Mouse (Mus musculus) ES-E14 (cell line): ENCODE results near the gene Cnfn. TPM values are rescaled to one million over a fixed set of nuclear protein-coding genes. Genes with fewer than 3 reads are reported as not detected.

Experiments
- DNase-seq: peaks from one replicate; pipeline ENCODE4 v3.0.0-alpha.2; 2013; ENCODE audit warnings: low read depth, low spot score
- H3K27ac ChIP-seq: 2 replicates; pipeline ENCODE4 v1.5.1; 2012; ENCODE audit warnings: low read depth, mild to moderate bottlenecking, low read length, moderate library complexity, mixed read lengths; ENCODE audit not compliant: poor library complexity, insufficient read depth, severe bottlenecking
- H3K36me3 ChIP-seq: 2 replicates; pipeline ENCODE4 v1.6.1; 2012; ENCODE audit warnings: mild to moderate bottlenecking, low read length, moderate library complexity, mixed read lengths; ENCODE audit not compliant: control insufficient read depth, poor library complexity, insufficient read depth, severe bottlenecking
- H3K4me1 ChIP-seq, 2 experiments: fragments of 150-350 bp in 1 of 2; sonication (generic) in 1 of 2; 2 replicates each; pipeline ENCODE4 v1.6.1; 2012; ENCODE audit warnings: low read length in 2 of 2, mild to moderate bottlenecking in 1 of 2, mixed read lengths in 1 of 2; ENCODE audit not compliant: control insufficient read depth in 2 of 2, insufficient read depth in 2 of 2, poor library complexity in 1 of 2
- H3K4me3 ChIP-seq, 2 experiments: fragments of 150-350 bp in 1 of 2; sonication (generic) in 1 of 2; 2 replicates each; pipeline ENCODE4 v1.5.1; 2012; ENCODE audit warnings: low read length in 2 of 2, low read depth in 1 of 2, mild to moderate bottlenecking in 1 of 2, mixed read lengths in 1 of 2; ENCODE audit not compliant: insufficient read depth in 1 of 2, poor library complexity in 1 of 2, severe bottlenecking in 1 of 2
- H3K9ac ChIP-seq: 2 replicates; pipeline ENCODE4 v1.6.1; 2012; ENCODE audit warnings: low read depth, mild to moderate bottlenecking, low read length, mixed read lengths; ENCODE audit not compliant: poor library complexity, insufficient read depth, severe bottlenecking
- H3K9me3 ChIP-seq: fragments of 150-350 bp; sonication (generic); 2 replicates; pipeline ENCODE4 v1.6.1; 2012; ENCODE audit warnings: low read depth, mild to moderate bottlenecking, low read length; ENCODE audit not compliant: control insufficient read depth, insufficient read depth
- CHD2 ChIP-seq: IDR thresholded peaks from 2 replicates; pipeline ENCODE4 v1.6.1; 2014; ENCODE audit warnings: mild to moderate bottlenecking, low read depth, low read length, inconsistent platforms
- HCFC1 ChIP-seq: IDR thresholded peaks from 2 replicates; pipeline ENCODE4 v1.6.1; 2012; ENCODE audit warnings: low read length, inconsistent platforms, borderline replicate concordance; ENCODE audit not compliant: insufficient read depth
- MAFK ChIP-seq: IDR thresholded peaks from 2 replicates; pipeline ENCODE4 v1.6.1; 2014; ENCODE audit warnings: mild to moderate bottlenecking, low read depth, low read length, inconsistent platforms; ENCODE audit not compliant: insufficient read depth
- ZC3H11A ChIP-seq: IDR thresholded peaks from 2 replicates; pipeline ENCODE4 v1.6.1; 2012; ENCODE audit warnings: low read depth, mild to moderate bottlenecking, inconsistent platforms, low read length, borderline replicate concordance
- ZNF384 ChIP-seq: IDR thresholded peaks from 2 replicates; pipeline ENCODE4 v1.6.1; 2012; ENCODE audit warnings: low read depth, low read length, inconsistent platforms
- in situ Hi-C, 2 experiments: fragments of 600-800 bp; cut with MboI; formaldehyde crosslinking; loops; one replicate each; pipeline ENCODE4 v1.15.1; 2025; ENCODE audit warnings: low sequenced_read_pairs in 2 of 2, inconsistent platforms in 1 of 2; ENCODE audit not compliant: unreplicated experiment in 2 of 2
- total RNA-seq: library from RNA; depleted of rRNA; stranded (reverse); fragments of 300-350 nt; gene quantifications from 2 replicates; pipeline ENCODE4 v1.2.3, GENCODE M21; 2012

Gene Cnfn
- total RNA-seq, 1 experiment = not detected

GRCm38 (mm10) chr7:25378181-25379100 lies 8.9 kb upstream of the Cnfn start:
- Histone ChIP-seq H3K36me3 (no peaks in the 10 kb centered on the region; the same call in 1 of the 2 replicates), H3K9me3 (no peaks in the 10 kb centered on the region), H3K27ac (no peak overlapping the region), H3K4me3 (no peak overlapping the region), H3K4me1 (peaks cover 0 to 16% of the 10 kb centered on the region in 2 experiments; a peak in 2 of 4 replicates), H3K9ac (no peak overlapping the region)
- TF ChIP-seq ZNF384 (no peak), CHD2 (no peak)
- in situ Hi-C loops = no loop called here
- DNase-seq = no peak

GRCm38 (mm10) chr7:25377100-25377700 lies 7.7 kb upstream of the Cnfn start:
- no peak overlapping the region for H3K27ac ChIP-seq

GRCm38 (mm10) chr7:25376556-25376955 lies 7.0 kb upstream of the Cnfn start:
- Histone ChIP-seq H3K27ac (no peak overlapping the region), H3K9ac (no peak overlapping the region), H3K36me3 (no peaks in the 10 kb centered on the region), H3K4me3 (peak overlapping the region; percentile 2 to 54; a peak in 3 of 4 replicates), H3K9me3 (no peaks in the 10 kb centered on the region), H3K4me1 (peaks cover 0 to 16% of the 10 kb centered on the region in 2 experiments; a peak in 2 of 4 replicates)
- TF ChIP-seq MAFK (no peak), CHD2 (peak; percentile 70; the same call in 1 of the 2 replicates)
- in situ Hi-C loops = no loop called here
- peak; percentile 89 for DNase-seq

More at GRCm38 (mm10) chr7:25377100-25377700, 7.7 kb upstream of the Cnfn start:
- no peak for DNase-seq
- in situ Hi-C loops = no loop called here
- Histone ChIP-seq H3K4me1 (peaks cover 0 to 16% of the 10 kb centered on the region in 2 experiments; a peak in 2 of 4 replicates), H3K36me3 (no peaks in the 10 kb centered on the region), H3K9ac (no peak overlapping the region), H3K9me3 (no peaks in the 10 kb centered on the region), H3K4me3 (peak overlapping the region; percentile 2 to 54; a peak in 3 of 4 replicates)
- no peak for TF ChIP-seq CHD2
- TF ChIP-seq ZC3H11A = no peak
- TF ChIP-seq HCFC1 = no peak
- TF ChIP-seq MAFK = no peak
- no peak for TF ChIP-seq ZNF384

- TF ChIP-seq MAFK (no peak), CHD2 (no peak), ZNF384 (no peak), ZC3H11A (no peak), HCFC1 (no peak)
- no peak for DNase-seq
- in situ Hi-C loops = no loop called here
- Histone ChIP-seq H3K9me3 (no peaks in the 10 kb centered on the region), H3K4me3 (no peak overlapping the region), H3K36me3 (no peaks in the 10 kb centered on the region), H3K9ac (no peak overlapping the region), H3K27ac (no peak overlapping the region), H3K4me1 (peaks cover 0 to 10% of the 10 kb centered on the region in 2 experiments; a peak in 2 of 4 replicates)
These were observed 2.9 kb upstream of the Cnfn start for GRCm38 (mm10) chr7:25372441-25372840.
